Mouse (Mus musculus) embryo, embryonic 11 days (tissue): ENCODE results near the gene Acox1.

Experiments used
- DNase-seq: peaks from one replicate; pipeline ENCODE4 v3.0.0-alpha.2; 2015

The Acox1 gene

DNA sequence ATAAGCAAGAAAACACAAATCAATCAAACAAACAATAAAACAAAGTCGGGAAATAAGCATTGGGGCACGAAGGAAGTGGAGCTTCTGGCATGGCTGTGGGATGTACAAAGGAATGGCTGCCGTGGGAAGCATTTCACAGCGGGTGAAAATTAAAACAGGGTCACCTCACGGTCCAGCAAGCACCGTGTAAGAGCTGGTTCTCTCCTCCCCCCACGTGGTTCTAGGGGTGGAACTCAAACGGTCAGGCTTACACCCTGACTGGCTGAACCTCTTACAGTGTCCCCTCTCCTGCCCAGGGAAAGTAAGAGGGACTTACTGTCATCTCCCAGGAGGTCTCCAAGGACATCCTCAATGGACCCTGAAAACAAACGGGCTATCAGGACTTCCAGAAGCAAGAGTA lies 35.8 kb downstream of the Acox1 start:
- peak; percentile 26 for DNase-seq

GRCm38 (mm10) chr11:116162146-116162545 lies 36.7 kb downstream of the Acox1 start:
- no peak for DNase-seq

DNA sequence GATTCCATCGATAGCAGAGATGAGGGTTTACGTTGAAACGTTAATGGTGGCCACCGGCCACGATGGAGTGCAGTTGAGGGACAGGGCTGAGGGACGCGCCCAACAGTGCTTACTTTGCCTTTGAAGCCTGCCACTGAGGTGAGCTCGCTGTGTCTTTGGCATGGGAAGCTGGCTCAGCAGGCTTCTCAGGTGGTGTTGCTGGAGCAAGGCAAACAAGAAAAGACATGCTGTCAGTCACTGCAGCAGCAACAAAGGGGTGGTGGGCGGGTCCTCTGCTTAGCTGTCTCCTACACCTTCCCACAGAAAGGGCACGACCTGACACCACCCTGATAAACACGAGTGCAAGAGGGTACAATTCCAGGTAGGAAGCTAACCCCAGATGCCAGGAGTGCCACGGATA lies 37.5 kb downstream of the Acox1 start:
- DNase-seq = no peak

- no peak for DNase-seq
These were observed 47.9 kb downstream of the Acox1 start for GRCm38 (mm10) chr11:116150960-116151359.

- no peak for DNase-seq
These were observed 49.5 kb downstream of the Acox1 start for GRCm38 (mm10) chr11:116149341-116149740.

DNA sequence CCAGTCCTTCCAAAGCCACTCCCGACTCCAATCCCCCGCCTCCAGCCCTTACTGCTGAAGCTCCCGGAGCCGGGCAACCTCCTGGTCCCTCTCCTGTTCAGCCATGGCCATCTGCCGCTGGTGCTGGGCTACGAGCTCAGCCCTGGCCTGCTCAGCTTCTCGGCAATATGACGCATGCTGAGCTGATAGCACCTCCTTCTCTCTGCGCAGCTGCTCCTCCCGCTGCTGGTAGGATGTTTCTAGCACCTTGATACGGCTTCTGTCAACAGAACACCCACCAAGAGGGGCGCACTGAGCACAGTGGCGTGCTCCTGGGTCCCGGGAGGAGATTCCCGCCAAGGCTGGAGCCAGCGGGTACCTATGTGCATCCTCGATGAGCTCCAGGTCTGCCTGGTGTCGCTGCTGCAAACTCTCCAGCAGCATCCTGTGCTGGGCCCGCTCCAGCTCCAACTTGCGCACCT lies 50.1 kb downstream of the Acox1 start:
- no peak for DNase-seq

- DNase-seq = no peak
These were observed 52.4 kb downstream of the Acox1 start for GRCm38 (mm10) chr11:116146294-116146985.

- DNase-seq = no peak
These were observed 53.2 kb downstream of the Acox1 start for GRCm38 (mm10) chr11:116145481-116146293.

GRCm38 (mm10) chr11:116143468-116143867 lies 55.4 kb downstream of the Acox1 start:
- no peak for DNase-seq

DNA sequence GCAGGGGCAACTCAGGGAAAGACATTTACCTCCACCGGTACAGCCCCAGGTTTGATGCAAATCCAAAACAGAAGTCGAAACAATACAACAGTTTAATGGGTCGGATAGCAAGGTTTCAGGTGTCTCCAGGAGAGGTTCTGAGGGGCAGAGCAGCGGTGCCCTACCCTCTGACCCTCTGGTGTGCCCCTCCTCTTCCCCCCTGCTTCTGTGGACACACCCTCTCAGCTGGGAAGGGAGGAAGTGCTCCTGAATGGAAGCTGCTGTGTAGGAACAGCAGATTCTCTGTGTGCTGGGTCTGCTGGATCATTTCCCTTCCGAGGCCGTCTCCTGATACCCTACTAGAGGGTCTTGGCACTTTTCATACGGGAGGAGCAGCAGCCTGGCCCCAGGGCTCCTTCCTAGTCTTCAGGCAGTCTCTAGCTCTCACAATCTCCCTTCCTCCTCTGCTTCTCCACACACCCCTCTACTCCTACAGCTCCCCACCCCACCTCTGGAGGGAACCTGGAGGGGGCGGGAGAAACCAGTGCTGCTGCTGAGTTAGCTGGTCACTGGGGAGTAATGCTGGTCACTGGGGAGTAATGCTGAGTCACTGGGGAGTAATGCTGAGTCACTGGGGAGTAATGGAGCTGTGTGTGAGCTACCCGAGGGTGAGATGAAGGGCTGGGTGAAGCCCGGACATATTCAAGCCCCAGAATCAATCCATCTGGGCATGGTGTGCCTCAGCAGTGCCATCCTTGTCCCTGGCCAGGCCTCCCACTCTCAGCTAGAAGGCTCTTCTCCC lies 56.4 kb downstream of the Acox1 start:
- no peak for DNase-seq

GRCm38 (mm10) chr11:116138468-116139138 lies 60.2 kb downstream of the Acox1 start, which contains the start of gene Mrpl38:
TSS of gene Mrpl38 (minus strand) at chr11:116138868.
- DNase-seq = peak; percentile 96

DNA sequence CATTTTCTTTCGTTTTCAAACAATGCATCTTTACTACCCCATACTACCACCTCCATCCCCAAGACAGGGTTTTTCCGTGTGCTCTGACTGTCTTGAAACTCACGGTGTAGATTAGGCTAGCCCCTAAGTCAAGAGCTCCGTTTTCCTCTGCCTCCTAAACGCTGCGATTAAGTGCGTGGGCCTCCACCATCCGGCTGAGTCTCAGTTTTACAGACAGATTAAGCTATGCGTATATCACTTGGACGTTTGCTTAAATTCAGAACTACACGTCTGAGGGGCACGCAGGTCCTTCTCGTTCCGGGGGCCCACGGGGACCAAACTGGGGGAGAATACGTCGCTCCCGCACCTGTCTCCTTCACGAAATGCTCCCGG lies 60.8 kb downstream of the Acox1 start:
- DNase-seq = no peak

GRCm38 (mm10) chr11:116134171-116134570 lies 64.7 kb downstream of the Acox1 start:
- no peak for DNase-seq

DNA sequence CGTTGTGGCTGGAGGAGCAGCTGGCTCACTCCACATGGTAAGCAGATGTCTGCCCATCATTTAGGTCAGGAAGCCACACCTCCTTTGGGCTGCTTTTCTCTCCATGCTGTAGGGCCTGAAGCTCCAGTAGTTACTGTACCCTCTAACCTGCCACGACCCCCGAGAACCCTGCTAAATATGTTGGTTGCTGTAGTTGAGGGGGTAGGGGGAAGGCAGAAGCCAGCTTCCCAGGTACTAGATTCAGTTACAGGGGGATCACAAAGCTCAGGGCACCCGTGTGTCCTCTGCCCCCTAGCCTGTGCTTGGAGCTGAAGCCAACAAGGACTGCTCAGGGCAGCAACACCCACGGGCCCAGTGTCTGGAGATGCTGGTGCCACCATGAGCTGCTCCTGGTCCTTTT lies 65.3 kb downstream of the Acox1 start:
- DNase-seq = no peak

GRCm38 (mm10) chr11:116132366-116133333 lies 66.2 kb downstream of the Acox1 start:
- DNase-seq = no peak

GRCm38 (mm10) chr11:116131349-116132170 lies 67.3 kb downstream of the Acox1 start:
- no peak for DNase-seq

DNA sequence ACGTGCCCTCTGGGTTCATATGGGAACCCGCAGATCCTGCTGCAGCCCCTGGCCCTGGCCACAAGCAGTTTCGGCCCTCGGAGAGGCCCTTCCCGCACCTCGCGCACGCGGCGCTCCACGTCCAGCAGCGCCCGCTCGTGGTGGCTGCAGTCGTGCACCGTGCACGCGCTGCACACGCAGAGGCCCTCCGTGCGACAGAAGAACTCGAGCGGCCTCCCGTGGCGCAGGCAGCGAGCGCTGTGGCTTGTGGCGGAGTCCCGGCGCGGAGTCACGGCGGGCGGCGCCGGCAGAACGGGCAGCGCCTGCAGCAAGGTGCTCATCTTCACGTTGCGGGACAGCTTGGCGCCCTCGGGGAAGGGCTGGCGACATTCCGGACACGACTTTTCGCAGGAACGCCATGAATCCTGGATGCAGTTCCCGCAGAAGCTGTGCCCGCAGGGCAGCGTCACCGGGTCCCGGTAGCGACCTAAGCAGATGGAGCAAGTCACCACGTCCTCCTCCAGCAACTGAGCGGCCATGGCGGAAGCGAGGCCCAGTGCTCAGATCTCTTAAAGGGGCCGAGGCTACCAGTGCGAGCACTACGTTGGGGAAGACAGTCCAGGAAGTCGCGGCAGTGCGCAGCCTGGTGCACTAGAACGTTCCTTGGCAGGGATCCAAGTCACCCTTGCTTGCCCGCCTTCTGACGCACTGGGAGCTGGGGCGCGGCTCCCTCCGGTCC lies 68.2 kb downstream of the Acox1 start, which contains the start of gene Trim65:
Gene Trim65 (minus strand): TSS at position 641 of the 718 bp plus-strand sequence.
- peak; percentile 95 for DNase-seq

DNA sequence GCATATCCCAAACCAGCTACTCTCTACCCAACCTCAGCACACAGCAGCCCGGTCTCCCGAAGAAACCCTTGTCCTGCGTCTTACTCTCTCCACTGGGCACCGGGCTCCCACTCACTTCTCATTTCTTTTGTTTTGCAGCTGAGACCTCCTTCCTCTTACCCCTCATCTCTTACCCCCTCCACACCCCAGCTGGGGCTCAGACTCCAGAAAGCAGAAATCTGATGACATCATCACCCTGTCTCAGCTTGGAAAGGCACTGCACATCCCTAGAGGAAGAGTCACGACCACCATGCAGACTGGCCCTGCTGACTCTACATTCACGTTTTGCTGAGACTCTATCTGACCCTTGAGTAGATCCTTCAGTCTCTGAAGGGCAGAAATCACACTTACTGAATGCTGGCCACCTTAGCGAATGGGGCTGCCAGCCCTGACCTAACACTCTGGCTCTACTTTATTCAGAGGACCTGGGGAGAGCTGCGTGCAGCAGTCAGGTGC lies 68.8 kb downstream of the Acox1 start:
- no peak for DNase-seq

- DNase-seq = no peak
These were observed 69.6 kb downstream of the Acox1 start for GRCm38 (mm10) chr11:116129091-116129790.
